Mouse (Mus musculus) forebrain, postnatal 0 days (tissue): ENCODE data around the gene Rnh1. TPM values are rescaled to one million over a fixed set of nuclear protein-coding genes. Genes with fewer than 3 reads are reported as not detected.
A peak's percentile ranks its signal among the peaks of the same experiment; 100 is the strongest.

ENCODE experiments used
- ATAC-seq: fragments of 200-750 bp; cut with Nextera tagmentation; 2 replicates; pipeline ENCODE4 v1.8.0; 2017; ENCODE audit warnings: mild to moderate bottlenecking, moderate library complexity
- DNase-seq: peaks from one replicate; pipeline ENCODE4 v3.0.0-alpha.2; 2015
- H3K27ac ChIP-seq: fragments of 300-500 bp; sonication (generic); 2 replicates; pipeline ENCODE4 v1.5.1; 2014; ENCODE audit warnings: low read depth, mild to moderate bottlenecking, antibody characterized with exemption, low read length, moderate library complexity, mixed read lengths
- H3K27me3 ChIP-seq: fragments of 300-500 bp; sonication (generic); 2 replicates; pipeline ENCODE4 v1.6.1; 2014; ENCODE audit warnings: mild to moderate bottlenecking, low read length, mixed read lengths; ENCODE audit not compliant: insufficient read depth
- H3K36me3 ChIP-seq: fragments of 300-500 bp; sonication (generic); 2 replicates; pipeline ENCODE4 v1.6.1; 2014; ENCODE audit warnings: mild to moderate bottlenecking, moderate library complexity; ENCODE audit not compliant: insufficient read depth
- H3K4me1 ChIP-seq: fragments of 300-500 bp; sonication (generic); 2 replicates; pipeline ENCODE4 v1.6.1; 2014; ENCODE audit warnings: antibody characterized with exemption; ENCODE audit not compliant: insufficient read depth
- H3K4me2 ChIP-seq: fragments of 300-500 bp; sonication (generic); 2 replicates; pipeline ENCODE4 v1.6.1; 2014; ENCODE audit warnings: low read depth, mild to moderate bottlenecking, moderate library complexity
- H3K4me3 ChIP-seq: fragments of 300-500 bp; sonication (generic); 2 replicates; pipeline ENCODE4 v1.5.1; 2014; ENCODE audit warnings: low read depth, low read length, mixed read lengths
- H3K9ac ChIP-seq: fragments of 300-500 bp; sonication (generic); 2 replicates; pipeline ENCODE4 v1.6.1; 2014; ENCODE audit warnings: mild to moderate bottlenecking
- H3K9me3 ChIP-seq: fragments of 300-500 bp; sonication (generic); 2 replicates; pipeline ENCODE4 v1.6.1; 2016; ENCODE audit warnings: low read length
- CTCF ChIP-seq: sonication (generic); IDR thresholded peaks from 2 replicates; pipeline ENCODE4 v1.5.1; 2016; ENCODE audit warnings: antibody characterized with exemption, control low read depth, low read depth
- WGBS: fragments of 180-500 bp; shearing (Covaris S2); extraction: QIAGEN DNeasy Blood & Tissue Kit; methylation state at CpG from one replicate; pipeline ENCODE4 v1.1.7; 2014; 5-methylcytosine and 5-hydroxymethylcytosine counted together
- polyA plus RNA-seq: library from polyadenylated mRNA; unstranded; fragments of >200 nt; fragmentation: Nextera tagmentation; extraction: Ambion mirVana; gene quantifications from 2 replicates; pipeline ENCODE4 v1.2.1, GENCODE M21; 2015
- total RNA-seq: library from RNA; depleted of rRNA; stranded (reverse); fragments of >200 nt; gene quantifications from 2 replicates; pipeline ENCODE4 v1.2.3, GENCODE M21; 2014

Gene Rnh1
- total and polyA plus RNA-seq, 2 experiments from 2014 or later = 41.6 to 45.4 TPM

GRCm38 (mm10) chr7:141193348-141193856 is 20.7 kb upstream of the Rnh1 start:
- Histone ChIP-seq H3K27me3 (no peaks in the 10 kb centered on the region), H3K4me3 (peak overlapping the region; percentile 97), H3K27ac (peak overlapping the region; percentile 82), H3K4me2 (peak overlapping the region; percentile 99), H3K9me3 (no peaks in the 10 kb centered on the region), H3K4me1 (peaks cover 12% of the 10 kb centered on the region), H3K9ac (peak overlapping the region; percentile 94), H3K36me3 (peaks cover 35% of the 10 kb centered on the region)
- WGBS = 1% methylated on average over 39 of the region's 43 CpGs
- DNase-seq (peak; percentile 43), ATAC-seq (peak; percentile 15)
- TF ChIP-seq CTCF = 0 out of 2 replicates have a peak, but pooled peaks have one; percentile 9

DNA sequence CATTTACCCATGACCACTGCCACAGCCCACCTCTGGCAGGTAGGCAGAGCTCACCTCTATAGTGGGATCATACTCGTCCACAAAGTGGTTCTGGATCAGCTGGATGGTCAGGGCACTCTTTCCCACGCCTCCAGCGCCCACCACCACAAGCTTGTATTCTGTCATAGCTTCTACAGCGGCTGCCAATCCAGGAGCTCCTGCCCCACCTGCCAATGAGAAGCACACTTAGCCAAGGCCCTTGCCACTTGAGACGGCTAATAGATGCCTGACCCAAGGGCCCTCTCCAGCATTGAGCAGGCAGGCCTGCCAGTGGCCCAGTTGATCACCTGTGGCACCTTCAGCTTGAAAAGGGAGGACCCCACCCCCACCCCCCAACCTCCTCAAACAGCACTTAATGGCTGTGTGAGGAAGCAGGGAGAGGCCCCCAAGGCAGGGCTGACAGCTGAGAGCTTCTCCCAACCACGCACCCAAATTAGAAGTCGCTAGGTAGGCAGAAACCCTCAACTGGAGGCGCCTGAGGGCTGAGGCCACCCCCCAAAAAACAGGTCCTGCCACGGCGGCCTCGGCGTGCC is 20.2 kb upstream of the Rnh1 start:
- peak overlapping the region; percentile 82 for H3K27ac ChIP-seq
- peaks cover 35% of the 10 kb centered on the region for H3K36me3 ChIP-seq
- no peaks in the 10 kb centered on the region for H3K9me3 ChIP-seq
- no peak for ATAC-seq
- DNase-seq = no peak
- peak overlapping the region; percentile 97 for H3K4me3 ChIP-seq
- H3K27me3 ChIP-seq = no peaks in the 10 kb centered on the region
- H3K4me2 ChIP-seq = peak overlapping the region; percentile 99
- no peak for TF ChIP-seq CTCF
- peaks cover 12% of the 10 kb centered on the region for H3K4me1 ChIP-seq
- H3K9ac ChIP-seq = peak overlapping the region; percentile 94
- 24% methylated on average over 12 of the region's 12 CpGs for WGBS

DNA sequence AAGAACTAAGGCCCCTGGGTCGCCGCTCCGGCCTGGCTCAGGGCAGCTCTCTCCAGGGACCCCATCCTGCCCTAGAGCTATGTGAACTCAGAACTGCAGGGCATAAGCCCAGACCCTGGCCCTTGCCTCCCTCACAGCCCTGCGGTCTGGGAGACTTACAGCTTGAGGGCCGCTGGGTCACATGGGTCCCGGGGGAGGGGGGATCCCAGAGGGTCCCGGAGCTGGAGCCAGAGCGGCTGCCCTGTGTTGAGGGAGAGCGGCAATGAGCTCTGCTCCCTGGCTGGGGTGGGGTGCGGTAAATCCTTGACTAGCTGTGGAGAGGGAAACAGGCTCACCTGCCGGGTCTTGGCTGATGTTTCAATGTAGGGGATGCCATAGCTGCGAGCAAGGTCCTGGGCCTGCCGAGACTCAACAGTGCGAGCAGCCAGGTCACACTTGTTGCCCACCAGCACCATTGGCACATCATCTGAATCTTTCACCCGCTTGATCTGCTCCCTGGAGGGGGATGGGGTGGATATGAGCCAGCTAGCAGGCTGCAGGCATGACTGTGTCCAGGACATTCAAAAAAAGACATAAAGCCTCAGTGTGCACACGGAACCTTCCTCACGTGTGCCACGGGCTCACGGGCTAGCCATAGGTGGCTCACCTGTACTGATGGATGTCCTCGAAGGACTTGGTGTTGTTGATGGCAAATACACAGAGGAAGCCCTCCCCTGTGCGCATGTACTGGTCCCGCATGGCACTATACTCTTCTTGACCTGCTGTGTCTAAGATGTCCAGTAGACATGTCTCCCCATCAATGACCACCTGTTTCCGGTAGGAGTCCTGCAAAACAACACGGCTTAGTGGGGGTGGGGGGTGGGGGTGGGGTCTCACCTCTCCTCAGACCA is 19.4 kb upstream of the Rnh1 start:
- Histone ChIP-seq H3K4me2 (peak overlapping the region; percentile 99), H3K27me3 (no peaks in the 10 kb centered on the region), H3K27ac (no peak overlapping the region), H3K4me1 (peaks cover 12% of the 10 kb centered on the region), H3K4me3 (peak overlapping the region; percentile 97; the same call in 1 of the 2 replicates), H3K9me3 (no peaks in the 10 kb centered on the region), H3K9ac (no peak overlapping the region; the same call in 1 of the 2 replicates), H3K36me3 (peaks cover 35% of the 10 kb centered on the region)
- TF ChIP-seq CTCF = no peak
- DNase-seq (no peak), ATAC-seq (no peak)
- WGBS = 90% methylated on average over 24 of the region's 24 CpGs

- WGBS = 89% methylated on average over 14 of the region's 14 CpGs
- Histone ChIP-seq H3K36me3 (peaks cover 35% of the 10 kb centered on the region), H3K9ac (no peak overlapping the region), H3K27me3 (no peaks in the 10 kb centered on the region), H3K9me3 (no peaks in the 10 kb centered on the region), H3K4me1 (peaks cover 12% of the 10 kb centered on the region), H3K27ac (no peak overlapping the region), H3K4me3 (no peak overlapping the region), H3K4me2 (no peak overlapping the region)
- no peak for TF ChIP-seq CTCF
- ATAC-seq (no peak), DNase-seq (no peak)
These were observed 18.4 kb upstream of the Rnh1 start for GRCm38 (mm10) chr7:141191036-141191435.

DNA sequence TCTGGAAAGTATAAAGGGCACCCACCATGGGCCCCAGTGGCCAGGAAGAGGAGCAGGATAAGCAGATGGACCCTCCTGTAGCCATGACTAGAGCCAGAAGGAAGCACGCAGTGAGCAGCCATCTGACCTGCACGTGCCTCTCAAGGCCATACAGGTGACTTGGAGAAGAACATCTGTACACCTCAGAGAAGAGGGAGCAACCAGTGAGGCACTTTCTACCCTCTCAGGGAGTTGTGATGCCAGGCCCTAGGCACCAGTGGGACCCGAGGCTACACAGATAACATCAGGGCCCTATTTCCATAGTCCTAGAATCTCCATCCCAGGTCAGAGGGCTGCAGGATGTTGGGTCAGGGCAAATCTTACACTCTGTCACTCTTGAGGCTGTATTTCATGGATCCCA is 17.6 kb upstream of the Rnh1 start:
- no peak for DNase-seq
- Histone ChIP-seq H3K4me1 (peaks cover 9% of the 10 kb centered on the region), H3K4me3 (no peak overlapping the region), H3K27me3 (no peaks in the 10 kb centered on the region), H3K9ac (no peak overlapping the region), H3K27ac (no peak overlapping the region), H3K9me3 (no peaks in the 10 kb centered on the region), H3K36me3 (peaks cover 35% of the 10 kb centered on the region), H3K4me2 (no peak overlapping the region)
- 95% methylated on average over 3 of the region's 3 CpGs for WGBS
- no peak for TF ChIP-seq CTCF
- no peak for ATAC-seq

DNA sequence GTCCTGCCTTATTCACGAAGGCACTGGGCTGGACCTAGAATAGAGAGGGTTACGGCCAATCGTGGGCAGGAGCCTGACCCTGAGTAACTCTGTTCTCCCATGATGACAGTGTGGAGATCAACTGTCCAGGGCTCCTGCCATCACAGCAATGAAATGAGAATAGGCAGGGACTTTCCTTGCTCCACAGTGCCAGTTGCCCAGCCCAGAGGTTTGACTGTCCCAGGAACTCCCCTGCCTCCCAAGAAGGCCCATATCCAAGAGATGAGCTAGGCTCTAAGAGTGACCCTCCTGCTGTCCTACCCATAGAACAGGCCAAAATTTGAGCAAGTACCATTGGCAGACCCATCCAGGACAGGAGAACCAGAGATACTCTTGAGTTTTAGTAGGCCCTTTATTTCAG is 16.1 kb upstream of the Rnh1 start:
- H3K4me2 ChIP-seq = no peak overlapping the region
- no peak overlapping the region for H3K27ac ChIP-seq
- ATAC-seq (no peak), DNase-seq (no peak)
- H3K9me3 ChIP-seq = no peaks in the 10 kb centered on the region
- H3K4me3 ChIP-seq = no peak overlapping the region
- no peak overlapping the region for H3K9ac ChIP-seq
- H3K27me3 ChIP-seq = no peaks in the 10 kb centered on the region
- no peak for TF ChIP-seq CTCF
- peaks cover 35% of the 10 kb centered on the region for H3K36me3 ChIP-seq
- WGBS = 93% methylated on average over 3 of the region's 3 CpGs
- H3K4me1 ChIP-seq = peaks cover 7% of the 10 kb centered on the region; the same call in 1 of the 2 replicates

GRCm38 (mm10) chr7:141188194-141188593 is 15.5 kb upstream of the Rnh1 start:
- WGBS = 82% methylated on average over 3 of the region's 3 CpGs
- Histone ChIP-seq H3K27me3 (no peaks in the 10 kb centered on the region), H3K9me3 (no peaks in the 10 kb centered on the region), H3K9ac (no peak overlapping the region), H3K4me1 (peaks cover 7% of the 10 kb centered on the region; the same call in 1 of the 2 replicates), H3K4me3 (no peak overlapping the region), H3K36me3 (peaks cover 35% of the 10 kb centered on the region), H3K27ac (no peak overlapping the region), H3K4me2 (no peak overlapping the region)
- DNase-seq (no peak), ATAC-seq (no peak)
- no peak for TF ChIP-seq CTCF
